Mouse (Mus musculus) cortical plate, adult 2 months (tissue): ENCODE measurements around the gene Tbc1d9b. TPM values are rescaled to one million over a fixed set of nuclear protein-coding genes. Genes with fewer than 3 reads are reported as not detected.
"Not testable (repeated sequence)": the region's sequence is repeated elsewhere in the genome, so short reads cannot be mapped to it uniquely, and the experiment has no call there.

Experiments
- H3K27ac ChIP-seq: fragments of 200-500 bp; 2 replicates; pipeline ENCODE4 v1.5.1; 2012; ENCODE audit warnings: low read length, control low read depth, inconsistent platforms; ENCODE audit not compliant: insufficient read depth
- H3K4me1 ChIP-seq: fragments of 200-500 bp; 2 replicates; pipeline ENCODE4 v1.6.1; 2011; ENCODE audit warnings: low read length; ENCODE audit not compliant: control insufficient read depth, insufficient read depth
- H3K4me3 ChIP-seq: fragments of 200-500 bp; 2 replicates; pipeline ENCODE4 v1.5.1; 2011; ENCODE audit warnings: mild to moderate bottlenecking, low read length, control low read depth; ENCODE audit not compliant: insufficient read depth
- CTCF ChIP-seq: fragments of 200-500 bp; IDR thresholded peaks from 2 replicates; pipeline ENCODE4 v1.5.1; 2011; ENCODE audit warnings: mild to moderate bottlenecking, control low read depth, low read length; ENCODE audit not compliant: insufficient read depth; ENCODE audit errors: extremely low read depth
- POLR2A ChIP-seq: fragments of 200-500 bp; IDR thresholded peaks from 2 replicates; pipeline ENCODE4 v1.6.1; 2011; ENCODE audit warnings: mild to moderate bottlenecking, low read length, control low read depth; ENCODE audit not compliant: insufficient read depth; ENCODE audit errors: extremely low read depth
- polyA plus RNA-seq: library from polyadenylated mRNA; depleted of rRNA; stranded (reverse); fragments of >200 nt; gene quantifications from 2 replicates; pipeline ENCODE4 v1.2.3, GENCODE M21; 2012

Tbc1d9b gene
- polyA plus RNA-seq, 1 experiment = 188 TPM

- Histone ChIP-seq H3K4me3 (no peak overlapping the region), H3K4me1 (no peaks in the 10 kb centered on the region), H3K27ac (no peak overlapping the region)
- TF ChIP-seq CTCF = no peak
Observed at GRCm38 (mm10) chr11:50162338-50163050, 31.3 kb downstream of the Tbc1d9b start.

GRCm38 (mm10) chr11:50168352-50168751 is 37.2 kb downstream of the Tbc1d9b start:
- no peaks in the 10 kb centered on the region for H3K4me1 ChIP-seq
- no peak overlapping the region for H3K27ac ChIP-seq
- no peak overlapping the region for H3K4me3 ChIP-seq
- TF ChIP-seq CTCF = no peak
- TF ChIP-seq POLR2A = no peak

GRCm38 (mm10) chr11:50174111-50174729 is 43.0 kb downstream of the Tbc1d9b start, which contains the start of gene Mrnip:
Gene Mrnip (plus strand): TSS chr11:50174444.
- 0 out of 2 replicates have a peak within 1 kb of the TSS, but pooled peaks have one; percentile 30 for H3K27ac ChIP-seq
- H3K4me3 ChIP-seq = peak within 1 kb of the TSS; percentile 73
- not testable (repeated sequence) for H3K4me1 ChIP-seq

- Histone ChIP-seq H3K4me1 (peaks cover 7% of the 10 kb centered on the region), H3K27ac (no peak overlapping the region)
- peak; percentile 91 for TF ChIP-seq POLR2A
- TF ChIP-seq CTCF = no peak
Observed at GRCm38 (mm10) chr11:50174730-50175187, 43.6 kb downstream of the Tbc1d9b start.

GRCm38 (mm10) chr11:50176351-50176750 is 45.2 kb downstream of the Tbc1d9b start:
- no peak overlapping the region for H3K4me3 ChIP-seq
- H3K4me1 ChIP-seq = peaks cover 7% of the 10 kb centered on the region
- TF ChIP-seq POLR2A = no peak
- TF ChIP-seq CTCF = no peak
- no peak overlapping the region for H3K27ac ChIP-seq

More at GRCm38 (mm10) chr11:50174730-50175187, 43.6 kb downstream of the Tbc1d9b start:
- peak overlapping the region; percentile 73 for H3K4me3 ChIP-seq

GRCm38 (mm10) chr11:50177111-50177510 is 45.9 kb downstream of the Tbc1d9b start:
- Histone ChIP-seq H3K4me1 (peaks cover 7% of the 10 kb centered on the region), H3K27ac (no peak overlapping the region), H3K4me3 (no peak overlapping the region)
- TF ChIP-seq POLR2A = no peak
- no peak for TF ChIP-seq CTCF

GRCm38 (mm10) chr11:50178532-50179488 is 47.6 kb downstream of the Tbc1d9b start:
- Histone ChIP-seq H3K27ac (no peak overlapping the region), H3K4me3 (no peak overlapping the region), H3K4me1 (peaks cover 7% of the 10 kb centered on the region)
- TF ChIP-seq CTCF (no peak), POLR2A (no peak)

- Histone ChIP-seq H3K27ac (no peak overlapping the region), H3K4me1 (peaks cover 5% of the 10 kb centered on the region), H3K4me3 (no peak overlapping the region)
- no peak for TF ChIP-seq CTCF
- no peak for TF ChIP-seq POLR2A
Observed at GRCm38 (mm10) chr11:50180478-50181231, 49.5 kb downstream of the Tbc1d9b start.

GRCm38 (mm10) chr11:50182702-50183101 is 51.5 kb downstream of the Tbc1d9b start:
- no peak overlapping the region for H3K27ac ChIP-seq
- H3K4me1 ChIP-seq = peaks cover 3% of the 10 kb centered on the region
- no peak overlapping the region for H3K4me3 ChIP-seq
- TF ChIP-seq CTCF (no peak), POLR2A (no peak)
